Mouse (Mus musculus) kidney, embryonic 16.5 days (tissue): ENCODE results near the gene Aspscr1. TPM values are rescaled to one million over a fixed set of nuclear protein-coding genes. Genes with fewer than 3 reads are reported as not detected.
A peak's percentile ranks its signal among the peaks of the same experiment; 100 is the strongest.

Experiments used
- ATAC-seq: fragments of 200-750 bp; cut with Nextera tagmentation; 2 replicates; pipeline ENCODE4 v1.8.0; 2017; ENCODE audit warnings: moderate TSS enrichment; ENCODE audit not compliant: low FRiP score, low TSS enrichment
- H3K27ac ChIP-seq: fragments of 300-500 bp; sonication (generic); 2 replicates; pipeline ENCODE4 v1.5.1; 2014; ENCODE audit warnings: low read length
- H3K27me3 ChIP-seq: fragments of 300-500 bp; sonication (generic); 2 replicates; pipeline ENCODE4 v1.6.1; 2014; ENCODE audit warnings: low read length, control low read depth, mixed read lengths; ENCODE audit not compliant: insufficient read depth
- H3K36me3 ChIP-seq: fragments of 300-500 bp; sonication (generic); 2 replicates; pipeline ENCODE4 v1.6.1; 2014; ENCODE audit warnings: low read length, control low read depth, mixed read lengths; ENCODE audit not compliant: insufficient read depth
- H3K4me1 ChIP-seq: fragments of 300-500 bp; sonication (generic); 2 replicates; pipeline ENCODE4 v1.6.1; 2014; ENCODE audit warnings: low read length, control low read depth, mixed read lengths; ENCODE audit not compliant: insufficient read depth
- H3K4me2 ChIP-seq: fragments of 300-500 bp; sonication (generic); replicated peaks from 2 replicates; pipeline ENCODE4 v1.6.1; 2014; ENCODE audit warnings: low read depth, low read length
- H3K4me3 ChIP-seq: fragments of 300-500 bp; sonication (generic); 2 replicates; pipeline ENCODE4 v1.5.1; 2014; ENCODE audit warnings: mild to moderate bottlenecking, low read length
- H3K9ac ChIP-seq: fragments of 300-500 bp; sonication (generic); replicated peaks from 2 replicates; pipeline ENCODE4 v1.6.1; 2014; ENCODE audit warnings: low read length
- H3K9me3 ChIP-seq: fragments of 300-500 bp; sonication (generic); 2 replicates; pipeline ENCODE4 v1.6.1; 2016; ENCODE audit warnings: low read length, control low read depth
- WGBS: fragments of 180-500 bp; shearing (Covaris S2); extraction: QIAGEN DNeasy Blood & Tissue Kit; methylation state at CpG from one replicate; pipeline ENCODE4 v1.1.7; 2014; 5-methylcytosine and 5-hydroxymethylcytosine counted together
- microRNA-seq: library from miRNA; unstranded; fragments of <30 nt; microRNA quantifications from one replicate; pipeline ENCODE4, GENCODE M21; 2016
- polyA plus RNA-seq: library from polyadenylated mRNA; unstranded; fragments of >200 nt; fragmentation: Nextera tagmentation; extraction: Ambion mirVana; gene quantifications from 2 replicates; pipeline ENCODE4 v1.2.1, GENCODE M21; 2015

The Aspscr1 gene
- polyA plus RNA-seq, 1 experiment from 2014 or later, result 146 TPM

DNA sequence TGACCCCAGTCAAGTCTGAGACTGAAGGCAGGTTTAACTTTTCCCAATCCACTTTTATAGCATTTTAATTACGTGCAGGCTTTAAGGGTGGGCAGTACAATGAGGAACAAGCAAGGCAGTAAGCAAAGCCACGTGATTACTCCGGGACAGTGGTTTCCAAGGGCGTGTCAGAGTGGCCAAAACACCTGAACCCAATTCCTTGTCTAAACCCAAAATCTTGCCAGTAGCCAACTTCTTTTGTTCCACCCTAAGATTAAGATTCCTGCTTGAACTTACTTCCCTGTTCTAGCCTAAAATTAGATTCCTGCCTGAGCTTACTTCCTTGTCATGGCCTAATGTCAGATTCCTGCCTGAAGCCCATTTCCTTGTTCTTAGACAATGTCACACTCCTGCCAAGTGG lies 75.2 kb downstream of the Aspscr1 start:
- no peak overlapping the region for H3K4me3 ChIP-seq
- no peaks in the 10 kb centered on the region for H3K4me1 ChIP-seq
- H3K27me3 ChIP-seq, result no peaks in the 10 kb centered on the region
- no peaks in the 10 kb centered on the region for H3K9me3 ChIP-seq
- ATAC-seq, result no peak
- WGBS, result 62% methylated on average over 4 of the region's 4 CpGs
- H3K4me2 ChIP-seq, result no peak overlapping the region
- no peak overlapping the region for H3K9ac ChIP-seq
- no peaks in the 10 kb centered on the region for H3K36me3 ChIP-seq
- H3K27ac ChIP-seq, result peak overlapping the region; percentile 13; the same call in 1 of the 2 replicates

DNA sequence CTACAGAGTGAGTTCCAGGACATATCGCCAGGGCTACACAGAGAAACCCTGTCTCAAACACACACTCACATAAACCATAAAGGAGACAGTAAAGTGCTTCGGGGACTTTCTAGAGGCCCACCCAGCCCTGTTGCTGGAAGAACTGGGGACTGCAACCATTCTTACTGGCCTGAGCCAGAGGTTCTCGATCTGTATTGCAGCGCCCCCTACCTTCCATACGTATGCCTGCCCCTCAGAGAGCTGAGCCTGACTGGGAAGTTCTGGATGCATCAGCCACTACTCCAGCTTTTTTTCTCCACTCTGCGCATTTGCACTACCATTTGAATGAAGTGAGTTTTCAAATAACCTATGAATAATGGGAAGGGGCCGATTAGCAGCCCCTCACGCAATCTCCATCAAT lies 76.7 kb downstream of the Aspscr1 start:
- ATAC-seq, result no peak
- Histone ChIP-seq H3K36me3 (no peaks in the 10 kb centered on the region), H3K4me1 (no peaks in the 10 kb centered on the region), H3K27ac (no peak overlapping the region), H3K4me2 (no peak overlapping the region), H3K27me3 (no peaks in the 10 kb centered on the region), H3K9me3 (no peaks in the 10 kb centered on the region), H3K4me3 (no peak overlapping the region), H3K9ac (no peak overlapping the region)
- WGBS, result 58% methylated on average over 8 of the region's 8 CpGs

DNA sequence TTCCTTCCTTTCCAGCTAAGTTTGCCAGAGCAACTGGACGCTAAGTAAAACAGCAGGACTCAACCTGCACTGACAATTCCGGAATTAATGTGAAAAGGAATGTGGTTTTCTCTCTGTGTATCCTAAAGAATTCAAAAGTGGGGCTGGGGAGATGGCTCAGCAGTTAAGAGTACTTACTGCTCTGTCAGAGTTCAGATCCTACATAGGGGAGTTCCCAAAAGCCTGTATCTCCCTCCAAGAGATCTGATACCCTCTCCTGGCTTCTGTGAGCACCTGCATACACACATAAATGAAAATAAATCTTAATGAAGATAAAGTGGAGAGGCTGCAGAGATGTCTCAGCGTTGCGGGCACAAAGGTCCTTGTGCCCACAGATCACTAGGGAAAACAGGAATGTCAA lies 78.8 kb downstream of the Aspscr1 start:
- no peak for ATAC-seq
- H3K4me3 ChIP-seq, result no peak overlapping the region
- no peaks in the 10 kb centered on the region for H3K27me3 ChIP-seq
- H3K27ac ChIP-seq, result no peak overlapping the region
- no peaks in the 10 kb centered on the region for H3K9me3 ChIP-seq
- H3K4me1 ChIP-seq, result no peaks in the 10 kb centered on the region
- no peaks in the 10 kb centered on the region for H3K36me3 ChIP-seq
- no peak overlapping the region for H3K9ac ChIP-seq
- H3K4me2 ChIP-seq, result no peak overlapping the region
- whole genome bisulfite sequencing, result 49% methylated on average over 4 of the region's 4 CpGs

Small RNAs within 50 kb of the gene (microRNA-seq; reads per million reads assigned to microRNA genes)
- 0.47 reads per million for gene Mir6936

Other genes starting within 250 kb of the Aspscr1 start
- 34.1 and 34.4 TPM in 2 replicates for gene Nploc4, start 235.3 kb upstream of the Aspscr1 start, polyA plus RNA-seq
- gene Tspan10, start 230.3 kb upstream of the Aspscr1 start, polyA plus RNA-seq, result not detected in 2 replicates
- gene Pde6g, start 219.5 kb upstream of the Aspscr1 start, polyA plus RNA-seq, result 0.39 and 0.45 TPM in 2 replicates
- gene Oxld1, start 214.9 kb upstream of the Aspscr1 start, polyA plus RNA-seq, result 15.4 and 15.9 TPM in 2 replicates
- 40.6 and 43.9 TPM in 2 replicates for gene Ccdc137, start 214.9 kb upstream of the Aspscr1 start, polyA plus RNA-seq
- 46.5 and 50.4 TPM in 2 replicates for gene Arl16, start 205.4 kb upstream of the Aspscr1 start, polyA plus RNA-seq
- gene Mrpl12, start 188.4 kb upstream of the Aspscr1 start, polyA plus RNA-seq, result 176 and 177 TPM in 2 replicates
- 120 and 123 TPM in 2 replicates for gene Slc25a10, start 181.1 kb upstream of the Aspscr1 start, polyA plus RNA-seq
- gene Gcgr, start 142.3 kb upstream of the Aspscr1 start, polyA plus RNA-seq, result 4.7 and 5.5 TPM in 2 replicates
- 218 and 232 TPM in 2 replicates for gene Mcrip1, start 123.2 kb upstream of the Aspscr1 start, polyA plus RNA-seq
- 0.55 and 0.57 TPM in 2 replicates for gene Ppp1r27, start 121.8 kb upstream of the Aspscr1 start, polyA plus RNA-seq
- gene P4hb, start 99.7 kb upstream of the Aspscr1 start, polyA plus RNA-seq, result 843 and 914 TPM in 2 replicates
- 696 and 712 TPM in 2 replicates for gene Arhgdia, start 91.3 kb upstream of the Aspscr1 start, polyA plus RNA-seq
- 92.2 and 372 TPM in 2 replicates for gene Alyref, start 74.6 kb upstream of the Aspscr1 start, polyA plus RNA-seq
- gene Anapc11, start 74.6 kb upstream of the Aspscr1 start, polyA plus RNA-seq, result 195 and 197 TPM in 2 replicates
- 27.7 and 33.8 TPM in 2 replicates for gene Npb, start 64.5 kb upstream of the Aspscr1 start, polyA plus RNA-seq
- 164 and 174 TPM in 2 replicates for gene Pcyt2, start 55.0 kb upstream of the Aspscr1 start, polyA plus RNA-seq
- gene Sirt7, start 47.7 kb upstream of the Aspscr1 start, polyA plus RNA-seq, result 38.9 and 39.3 TPM in 2 replicates
- gene Mafg, start 39.4 kb upstream of the Aspscr1 start, polyA plus RNA-seq, result 24.3 and 25.4 TPM in 2 replicates
- 26.8 and 27.3 TPM in 2 replicates for gene Pycr1, start 29.2 kb upstream of the Aspscr1 start, polyA plus RNA-seq
- gene Myadml2, start 24.8 kb upstream of the Aspscr1 start, polyA plus RNA-seq, result 0.51 and 0.73 TPM in 2 replicates
- 4.8 and 5.9 TPM in 2 replicates for gene Notum, start 11.8 kb upstream of the Aspscr1 start, polyA plus RNA-seq
- 151 TPM in 2 replicates for gene Cenpx, start 40.8 kb downstream of the Aspscr1 start, polyA plus RNA-seq
- gene Lrrc45, start 41.0 kb downstream of the Aspscr1 start, polyA plus RNA-seq, result 69.2 and 71.3 TPM in 2 replicates
- 32.5 and 38.7 TPM in 2 replicates for gene Rac3, start 48.5 kb downstream of the Aspscr1 start, polyA plus RNA-seq
- gene Dcxr, start 54.3 kb downstream of the Aspscr1 start, polyA plus RNA-seq, result 49.4 and 56.5 TPM in 2 replicates
- gene Cbr2, start 59.1 kb downstream of the Aspscr1 start, polyA plus RNA-seq, result 2.1 and 4.3 TPM in 2 replicates
- gene Hmga1b, start 89.8 kb downstream of the Aspscr1 start, polyA plus RNA-seq, result 3.4 and 9.0 TPM in 2 replicates
- 44.0 and 46.9 TPM in 2 replicates for gene Rfng, start 111.2 kb downstream of the Aspscr1 start, polyA plus RNA-seq
- gene Gps1, start 111.3 kb downstream of the Aspscr1 start, polyA plus RNA-seq, result 230 and 239 TPM in 2 replicates
- 89.9 and 91.0 TPM in 2 replicates for gene Dus1l, start 123.4 kb downstream of the Aspscr1 start, polyA plus RNA-seq
- 50.0 and 50.4 TPM in 2 replicates for gene Fasn, start 151.6 kb downstream of the Aspscr1 start, polyA plus RNA-seq